Mouse (Mus musculus) embryonic fibroblast, embryonic 13.5 days (primary cell): Measurements from ENCODE around the gene Mta1.

Source experiments
- CTCF ChIP-seq: IDR thresholded peaks from 2 replicates; pipeline ENCODE4 v1.5.1; 2011; ENCODE audit warnings: mild to moderate bottlenecking, control low read depth, low read length, moderate library complexity, borderline replicate concordance; ENCODE audit not compliant: insufficient read depth
- POLR2A ChIP-seq: IDR thresholded peaks from 2 replicates; pipeline ENCODE4 v1.6.1; 2011; ENCODE audit warnings: low read depth, mild to moderate bottlenecking, control low read depth, low read length, moderate library complexity

DNA sequence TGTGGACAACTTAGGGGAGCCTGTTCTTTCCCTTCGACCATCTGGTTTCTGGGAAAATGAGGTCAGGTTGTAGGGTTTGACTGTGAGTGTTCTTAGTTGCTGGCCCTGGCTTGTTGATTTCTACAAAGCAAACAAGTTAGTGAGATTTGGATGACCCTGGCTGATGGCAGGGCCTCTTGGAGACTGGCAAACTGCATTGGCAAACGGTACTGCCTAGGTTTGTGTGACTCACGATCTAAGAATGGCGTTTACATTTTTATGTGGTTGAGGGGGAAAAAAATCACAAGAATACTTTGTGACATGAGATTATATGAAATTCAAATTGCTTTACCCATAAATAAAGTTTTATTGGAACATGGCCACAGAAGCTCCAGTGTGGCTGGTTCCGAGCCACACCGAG is 8.3 kb downstream of the Mta1 start:
- TF ChIP-seq CTCF (no peak), POLR2A (no peak)
